Mouse (Mus musculus) T-helper 1 cell (primary cell): ENCODE results near the gene 4930519P11Rik.

Experiments used
- in situ Hi-C: fragments of 300-600 bp; cut with MboI, MseI; formaldehyde crosslinking; loops from one replicate; pipeline ENCODE4 v1.15.1; 2025; ENCODE audit warnings: high pct_unique_total_duplicates

The 4930519P11Rik gene

DNA sequence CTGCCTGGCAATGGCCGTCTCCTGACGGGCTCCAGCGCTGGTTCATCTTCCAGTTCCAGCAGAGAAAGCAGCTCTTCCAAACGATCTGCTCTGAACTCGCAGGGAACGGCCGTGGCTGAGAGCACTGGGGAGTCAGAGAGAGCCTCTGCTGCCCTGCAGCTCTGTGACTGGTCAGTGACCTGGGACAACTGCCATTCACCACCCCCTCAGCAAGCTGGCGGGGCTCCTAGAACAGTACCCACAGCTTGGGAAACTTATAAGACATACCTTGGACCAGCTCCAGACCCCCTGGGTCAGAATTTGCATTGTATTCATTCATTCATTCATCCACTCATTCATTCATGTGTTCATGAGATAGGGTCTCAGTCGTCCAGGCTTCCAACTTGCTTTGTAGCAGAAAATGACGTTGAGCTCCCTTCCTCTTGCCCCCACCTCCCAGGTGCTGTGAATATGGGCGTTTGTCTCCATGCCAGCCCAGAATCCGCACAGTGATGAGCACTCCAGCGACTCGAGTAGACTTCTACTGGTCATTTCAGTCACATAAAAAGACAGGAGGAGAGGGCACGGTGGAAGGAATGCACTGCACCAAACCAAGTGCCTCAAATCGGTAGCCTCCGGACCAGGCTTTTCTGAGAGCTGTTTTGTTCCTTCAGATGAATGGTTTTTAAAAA lies 28.2 kb downstream of the 4930519P11Rik start:
- in situ Hi-C loops = no loop called here

DNA sequence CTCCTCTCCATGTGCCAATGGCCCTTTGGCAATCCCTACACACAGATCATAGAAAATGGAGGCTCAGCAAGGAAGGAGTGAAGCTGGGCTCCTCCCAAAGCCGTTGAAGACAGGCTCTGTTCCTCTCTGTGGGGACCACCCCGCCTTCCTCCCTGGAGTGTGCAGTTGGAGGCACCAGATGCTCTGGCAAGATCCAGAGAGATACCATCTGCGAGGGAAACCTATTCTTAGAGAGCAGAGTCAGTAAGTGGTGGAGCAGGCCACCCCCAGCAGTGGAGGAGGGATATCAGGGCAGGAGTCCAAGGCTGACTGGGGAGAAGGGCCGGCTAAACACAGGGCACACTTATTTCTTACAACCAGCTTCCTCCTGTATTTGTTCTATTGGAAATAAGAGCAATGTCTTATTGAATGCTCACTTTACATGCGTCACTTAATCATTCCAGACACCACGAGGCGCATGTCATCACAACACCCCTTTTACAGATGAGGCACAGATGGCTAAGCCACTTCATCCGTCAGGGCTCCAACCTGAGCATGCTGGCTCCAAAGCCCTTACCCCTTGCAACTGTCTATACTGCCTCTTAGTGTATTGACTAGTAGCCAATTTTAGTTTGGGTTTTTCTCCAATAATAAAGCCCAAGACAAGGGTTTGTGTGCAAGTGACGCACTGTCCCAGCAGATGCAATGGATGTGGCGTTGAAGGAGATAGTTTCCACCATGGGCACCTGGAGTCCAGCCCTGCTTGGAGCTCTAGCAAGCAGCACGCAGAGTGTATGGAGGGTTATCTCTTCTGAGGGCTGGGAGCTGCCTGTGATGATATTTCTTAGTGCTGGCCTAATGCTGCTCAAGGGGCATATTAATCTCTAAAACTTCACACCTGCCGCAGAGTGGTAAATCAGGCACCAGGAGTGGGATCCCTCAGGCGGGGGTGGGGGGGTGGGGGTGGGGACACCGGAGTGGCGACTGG lies 29.0 kb downstream of the 4930519P11Rik start:
- in situ Hi-C loops = no loop called here

DNA sequence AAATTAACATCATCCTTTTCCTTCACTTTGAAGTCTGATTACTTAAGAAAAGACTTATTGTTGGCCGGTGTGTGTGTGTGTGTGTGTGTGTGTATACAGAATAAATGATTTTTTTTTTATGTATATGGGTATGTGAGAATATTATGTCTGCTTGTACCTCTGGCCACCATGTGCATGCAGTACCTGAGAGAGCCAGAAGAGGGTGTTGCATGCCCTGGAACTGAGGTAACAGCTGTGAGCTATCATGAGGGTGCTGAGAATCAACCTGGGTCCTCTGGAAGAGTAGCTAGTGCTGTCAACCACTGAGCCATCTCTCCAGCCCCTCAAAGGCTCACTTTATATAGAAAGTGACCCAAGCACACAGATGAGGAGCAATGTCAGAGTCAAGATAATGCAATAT lies 31.8 kb downstream of the 4930519P11Rik start:
- in situ Hi-C loops = no loop called here

DNA sequence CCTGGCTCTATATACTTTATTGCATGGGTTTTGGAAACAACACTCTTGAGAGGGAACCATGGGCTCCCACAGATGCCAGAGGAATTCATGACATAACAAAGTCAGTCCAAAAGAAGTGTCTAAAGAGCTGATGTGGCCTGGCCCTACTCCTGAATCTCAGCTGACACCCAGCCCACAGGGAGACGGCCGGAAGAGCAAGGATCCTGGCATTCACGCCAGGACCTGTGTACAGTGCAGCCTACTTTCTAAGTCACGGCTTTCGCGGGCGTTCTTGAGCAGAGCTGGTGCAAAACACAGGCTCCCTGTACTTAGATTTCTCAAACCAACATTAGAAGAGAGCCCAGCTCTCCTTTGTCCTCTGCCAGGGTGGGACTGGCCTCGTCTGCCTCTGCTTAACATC lies 32.7 kb downstream of the 4930519P11Rik start:
- in situ Hi-C loops = no loop called here

DNA sequence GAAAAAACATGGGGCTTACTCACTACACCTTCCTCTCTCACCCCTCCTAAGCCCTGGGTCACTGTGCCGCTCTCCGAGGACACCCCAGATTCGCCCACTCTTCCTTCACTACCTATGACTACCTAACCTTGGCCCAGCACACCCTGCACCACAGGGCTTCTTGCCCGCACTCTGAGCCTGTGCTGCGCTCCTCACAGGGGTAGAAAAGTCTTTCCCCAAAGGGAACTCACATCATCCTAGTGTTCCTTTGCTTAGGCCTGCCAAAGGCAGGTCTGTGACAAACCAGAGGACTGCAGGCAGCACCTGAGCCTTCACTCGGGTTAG lies 35.5 kb downstream of the 4930519P11Rik start:
- in situ Hi-C loops = no loop called here

GRCm38 (mm10) chr2:154576876-154577743 lies 36.1 kb downstream of the 4930519P11Rik start:
- in situ Hi-C loops = no loop called here

- in situ Hi-C loops = no loop called here
These were observed 39.0 kb downstream of the 4930519P11Rik start for GRCm38 (mm10) chr2:154574271-154574670.

GRCm38 (mm10) chr2:154572996-154573395 lies 40.2 kb downstream of the 4930519P11Rik start:
- in situ Hi-C loops = no loop called here

GRCm38 (mm10) chr2:154571976-154572375 lies 41.3 kb downstream of the 4930519P11Rik start:
- in situ Hi-C loops = no loop called here

DNA sequence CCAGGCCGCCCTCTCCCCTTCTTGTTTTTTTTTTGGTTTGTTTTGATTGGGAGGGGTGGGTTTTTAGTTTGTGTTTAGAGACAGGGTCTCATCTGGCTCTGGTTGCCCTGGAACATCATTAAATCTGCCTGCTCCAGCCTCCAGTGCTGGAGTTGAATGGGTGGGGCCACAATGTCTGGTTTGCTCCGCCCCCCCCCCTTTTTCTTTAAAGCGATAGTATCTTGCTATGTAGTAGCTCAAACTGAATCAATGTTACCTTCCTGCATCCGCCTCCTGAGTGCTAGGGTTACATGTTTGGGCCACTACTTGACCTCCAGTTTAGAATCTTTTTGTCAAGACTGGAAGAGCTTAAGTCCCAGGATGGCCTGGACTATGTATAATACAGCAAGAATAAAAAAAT lies 42.0 kb downstream of the 4930519P11Rik start:
- in situ Hi-C loops = no loop called here

- in situ Hi-C loops = no loop called here
These were observed 42.6 kb downstream of the 4930519P11Rik start for GRCm38 (mm10) chr2:154570666-154571065.

DNA sequence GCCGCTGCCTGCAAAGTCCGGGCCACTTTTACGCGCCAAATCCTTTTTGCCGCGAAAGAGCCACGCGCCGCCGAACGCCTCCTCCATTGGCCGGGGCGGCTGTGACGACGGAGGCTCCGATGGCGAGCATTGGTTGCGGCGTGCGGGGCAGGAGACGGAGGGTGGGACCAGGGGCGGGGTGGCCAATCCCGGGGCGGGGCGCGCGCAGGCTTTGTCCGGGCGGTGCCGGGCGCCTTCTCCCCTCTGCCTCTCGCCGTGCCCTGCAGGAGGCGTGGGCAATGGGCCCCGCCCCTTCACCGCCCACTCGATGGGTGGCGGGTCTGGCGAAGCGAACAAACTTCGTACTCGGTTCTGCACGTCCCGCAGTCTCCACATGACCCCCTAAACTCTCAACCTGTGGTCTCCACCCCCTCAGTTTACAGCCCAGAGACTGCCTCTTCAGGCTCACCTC lies 43.4 kb downstream of the 4930519P11Rik start, which contains the start of gene E2f1:
Gene E2f1, minus strand, starts transcription at position 57 of the 451 bp plus-strand sequence.
- in situ Hi-C loops = no loop called here

DNA sequence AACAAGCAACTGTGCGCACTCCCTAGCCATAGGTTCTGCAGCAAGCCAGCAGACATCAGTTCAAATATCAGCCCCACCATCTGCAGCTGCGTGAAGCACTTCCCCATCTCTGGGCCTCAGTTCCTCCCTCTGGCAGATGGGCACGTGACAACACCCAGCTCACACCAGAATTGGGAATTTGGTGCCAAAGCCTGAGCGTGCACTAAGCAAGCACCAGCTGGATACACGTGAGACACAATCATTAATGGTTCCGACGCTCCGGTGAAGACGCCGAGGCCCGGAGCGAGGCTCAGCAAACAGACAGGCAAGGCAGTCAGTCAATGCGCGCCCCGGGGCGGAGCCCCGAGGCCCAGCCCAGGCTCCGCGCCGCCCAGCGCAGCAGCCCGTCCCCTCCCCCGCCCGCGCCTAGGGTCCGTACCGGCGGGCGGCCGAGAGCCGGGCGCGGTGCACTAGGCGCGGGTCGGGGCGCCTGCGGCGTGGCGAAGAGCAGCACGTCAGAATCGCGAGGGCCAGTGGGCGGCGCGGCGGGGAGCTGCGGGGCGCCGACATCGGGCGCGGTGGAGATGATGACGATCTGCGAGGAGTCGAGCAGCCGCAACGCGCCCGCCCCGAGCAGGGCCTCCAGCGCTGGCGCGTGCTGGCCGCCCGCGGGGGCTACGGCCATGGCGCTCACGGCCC lies 44.0 kb downstream of the 4930519P11Rik start:
- in situ Hi-C loops = no loop called here

DNA sequence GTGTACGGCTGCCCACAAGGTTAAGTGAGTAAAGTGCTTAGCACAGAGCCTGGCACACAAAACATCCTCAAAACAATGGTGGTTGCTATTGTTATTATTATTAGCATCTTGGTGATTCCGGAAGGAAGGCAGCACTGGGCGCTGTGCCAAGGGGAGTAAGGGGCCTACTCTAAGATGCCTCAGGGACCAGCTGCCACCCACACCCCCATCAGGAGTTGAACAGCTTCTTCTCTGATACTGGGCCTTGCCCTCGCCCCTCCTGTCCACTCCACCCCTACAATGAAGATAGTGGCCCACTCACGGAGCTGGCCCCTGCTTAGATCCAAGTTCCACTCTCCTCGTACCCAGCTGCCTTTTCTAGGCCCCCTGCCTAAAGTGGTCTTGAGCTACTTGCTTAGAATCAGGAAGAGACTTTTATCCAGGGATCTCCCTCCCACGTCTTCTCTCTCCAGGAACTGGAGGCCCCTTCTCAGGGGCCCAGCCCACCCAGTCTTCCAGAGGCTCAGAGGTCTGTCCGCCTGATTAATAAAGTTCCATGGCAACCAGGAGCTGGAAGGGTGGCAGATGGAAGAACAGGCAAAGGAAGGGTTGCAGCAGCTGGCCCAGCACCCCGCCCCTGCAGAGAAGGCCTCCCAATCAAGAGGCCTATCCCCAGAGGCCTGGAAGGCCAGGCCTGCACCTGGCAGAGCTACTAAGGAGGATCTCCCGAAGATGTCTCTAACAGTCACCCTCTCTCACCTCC lies 44.7 kb downstream of the 4930519P11Rik start:
- in situ Hi-C loops = no loop called here

- in situ Hi-C loops = no loop called here
These were observed 45.5 kb downstream of the 4930519P11Rik start for GRCm38 (mm10) chr2:154567766-154568165.

GRCm38 (mm10) chr2:154566641-154567040 lies 46.6 kb downstream of the 4930519P11Rik start:
- in situ Hi-C loops = no loop called here

DNA sequence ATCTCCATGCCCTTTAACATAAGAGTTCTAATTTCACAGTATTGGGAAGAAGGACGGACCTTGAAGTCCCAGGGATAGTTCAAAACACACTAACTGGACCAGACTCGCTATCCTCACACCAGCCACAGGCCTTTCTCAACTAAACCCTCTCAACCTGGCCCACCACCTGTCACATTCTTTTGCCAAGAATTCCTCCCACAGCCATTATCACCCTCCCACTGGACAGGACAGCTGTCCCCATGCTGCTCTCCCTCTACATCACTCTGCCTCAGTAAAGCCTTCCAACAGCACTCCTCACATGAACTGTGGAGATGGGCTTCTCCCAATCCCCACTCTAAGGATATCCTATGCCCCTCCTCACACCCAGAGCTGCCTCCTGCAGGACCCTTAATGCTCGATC lies 47.7 kb downstream of the 4930519P11Rik start:
- in situ Hi-C loops = no loop called here

DNA sequence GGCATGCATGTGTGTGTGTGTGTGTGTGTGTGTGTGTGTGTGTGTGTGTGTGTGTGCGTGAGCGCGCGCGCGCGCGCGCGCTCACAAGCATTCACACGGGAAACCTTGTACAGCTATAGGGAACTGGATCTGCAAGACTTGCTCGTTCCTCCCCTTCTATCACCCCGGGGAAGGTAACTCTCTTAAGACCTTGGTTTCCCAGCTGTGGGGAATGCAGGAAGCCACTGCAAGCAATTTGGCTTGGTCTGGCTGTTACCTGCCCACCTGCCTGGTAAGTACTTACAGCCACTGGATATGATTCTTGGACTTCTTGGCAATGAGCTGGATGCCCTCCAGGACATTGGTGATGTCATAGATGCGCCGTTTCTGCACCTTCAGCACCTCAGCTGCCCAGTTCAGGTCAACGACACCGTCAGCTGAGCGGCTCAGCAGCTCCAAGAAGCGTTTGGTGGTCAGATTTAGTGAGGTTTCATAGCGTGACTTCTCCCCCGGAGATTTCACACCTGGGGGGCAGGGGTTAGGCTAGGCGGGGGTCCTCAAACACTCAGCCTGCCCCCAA lies 49.5 kb downstream of the 4930519P11Rik start:
- in situ Hi-C loops = no loop called here
